Mouse (Mus musculus) brain, adult 2 months (tissue): ENCODE data around the gene Tanc1.
"Not testable (repeated sequence)": the region's sequence is repeated elsewhere in the genome, so short reads cannot be mapped to it uniquely, and the experiment has no call there.

Experiments used
- DNase-seq: peaks from one replicate; pipeline ENCODE4 v3.0.0; 2011; ENCODE audit warnings: low read depth, low spot score

Tanc1 gene

DNA sequence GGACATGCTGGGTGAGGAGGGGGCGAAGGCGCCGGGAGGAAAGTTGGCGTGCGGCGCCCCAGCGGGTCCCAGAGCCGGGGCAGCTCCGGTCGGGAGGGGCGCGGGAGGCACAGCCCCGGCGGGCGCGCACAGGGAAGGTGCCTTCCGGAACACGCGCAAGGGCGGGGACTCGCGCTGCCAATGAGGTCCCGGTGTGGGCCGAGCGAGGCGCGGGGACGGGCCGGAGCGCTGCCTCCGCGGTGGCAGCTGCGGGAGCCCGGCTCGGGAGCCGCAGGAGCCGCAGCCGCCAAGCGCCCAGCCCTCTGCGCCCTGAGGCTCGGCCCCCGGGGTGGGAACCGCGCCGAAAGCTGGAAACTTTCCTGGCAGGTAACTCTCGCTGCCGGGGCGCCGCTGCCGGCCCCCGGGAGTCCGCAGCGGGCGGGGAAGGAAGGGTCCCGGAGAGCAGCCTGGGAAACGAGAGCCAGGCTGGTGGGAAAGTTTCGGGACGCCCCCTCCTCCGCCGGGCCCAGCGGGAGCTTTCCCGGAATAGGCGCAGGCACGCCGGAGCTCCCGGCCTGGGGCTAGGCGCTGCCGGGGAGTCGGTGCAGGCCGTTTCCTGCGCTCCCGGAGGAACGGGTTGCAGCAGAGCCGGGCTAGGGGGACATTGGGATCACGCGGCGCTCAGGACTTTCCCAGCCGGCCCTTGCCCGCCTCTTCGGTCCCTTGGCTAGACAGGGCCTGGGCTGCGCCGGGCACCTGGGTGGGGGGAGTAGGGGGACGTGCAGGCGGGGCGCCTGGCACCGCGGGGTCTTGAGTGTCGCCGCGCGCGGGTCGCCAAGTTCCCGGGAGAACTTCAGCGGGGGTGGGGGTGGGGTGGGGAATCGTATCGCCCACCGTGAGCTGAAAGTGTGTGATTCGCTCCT lies at the start of gene Tanc1:
Gene Tanc1 (plus strand): TSS at position 212 of the 902 bp plus-strand sequence.
- peak; percentile 92 for DNase-seq

DNA sequence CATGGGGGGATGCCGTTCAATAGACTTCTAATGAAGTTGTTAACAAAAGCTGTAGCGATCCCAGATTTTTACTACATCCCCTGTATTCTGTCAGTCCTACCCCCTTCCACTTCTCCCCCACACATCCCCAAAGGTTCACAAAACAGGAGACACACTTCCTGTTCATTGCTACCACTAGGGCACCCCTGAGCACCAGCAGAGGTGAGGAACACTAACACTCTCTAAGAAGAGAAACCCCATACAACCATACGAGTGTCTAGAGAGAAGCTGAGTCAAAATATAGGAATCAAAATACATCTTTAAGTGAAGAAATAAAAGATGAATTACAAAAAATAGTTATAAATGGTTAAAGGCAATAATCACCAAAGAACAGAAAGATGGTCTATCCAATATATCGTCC lies 49.6 kb upstream of the Tanc1 start:
- no peak for DNase-seq

DNA sequence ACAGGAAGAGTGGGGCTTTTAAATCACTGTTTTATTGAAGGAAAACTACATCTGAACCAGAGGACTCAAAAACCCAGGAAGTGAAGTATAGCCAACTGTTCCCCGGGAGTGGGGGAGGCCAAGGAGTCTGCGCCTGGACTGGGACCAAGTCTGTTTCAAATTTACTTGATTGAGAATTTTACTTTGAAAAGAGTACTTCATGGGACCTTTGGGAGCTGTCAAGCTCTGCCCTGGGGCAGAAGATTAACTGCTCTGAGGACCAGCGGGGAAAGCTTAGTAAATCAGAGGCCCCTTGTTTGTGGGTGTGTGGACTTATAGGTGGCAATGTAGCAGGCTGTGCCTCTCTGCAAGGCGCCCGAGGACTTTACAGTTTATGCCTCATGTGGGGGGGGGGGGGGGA lies 49.1 kb upstream of the Tanc1 start:
- no peak for DNase-seq

DNA sequence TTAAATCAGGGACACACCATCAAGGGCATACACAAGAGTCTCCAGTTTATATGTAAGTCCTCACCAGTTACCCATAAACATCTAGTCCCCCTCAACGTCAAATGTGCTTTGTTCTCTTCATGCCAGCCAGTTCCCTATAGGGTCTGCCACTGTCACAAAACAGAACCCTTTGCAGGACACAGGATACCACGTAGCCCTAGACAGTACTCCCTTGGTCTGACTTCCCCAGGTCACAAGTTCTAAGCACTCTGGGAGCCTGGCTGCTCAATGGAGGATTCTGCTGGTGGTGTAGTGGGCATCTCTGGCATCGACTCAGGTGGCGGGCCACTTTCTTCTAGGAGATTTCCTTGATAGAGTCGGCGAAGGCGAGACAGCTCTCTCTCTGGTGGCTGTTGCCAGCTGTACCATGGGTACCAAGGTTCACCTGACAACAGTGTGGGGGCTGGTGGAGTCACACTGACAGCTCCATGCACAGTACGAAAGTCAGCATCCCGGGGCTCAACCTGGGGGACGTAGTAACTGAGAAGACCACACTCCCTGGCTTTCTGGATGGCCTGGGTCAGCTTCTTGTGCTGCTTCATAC lies 47.7 kb upstream of the Tanc1 start:
- not testable (repeated sequence) for DNase-seq

DNA sequence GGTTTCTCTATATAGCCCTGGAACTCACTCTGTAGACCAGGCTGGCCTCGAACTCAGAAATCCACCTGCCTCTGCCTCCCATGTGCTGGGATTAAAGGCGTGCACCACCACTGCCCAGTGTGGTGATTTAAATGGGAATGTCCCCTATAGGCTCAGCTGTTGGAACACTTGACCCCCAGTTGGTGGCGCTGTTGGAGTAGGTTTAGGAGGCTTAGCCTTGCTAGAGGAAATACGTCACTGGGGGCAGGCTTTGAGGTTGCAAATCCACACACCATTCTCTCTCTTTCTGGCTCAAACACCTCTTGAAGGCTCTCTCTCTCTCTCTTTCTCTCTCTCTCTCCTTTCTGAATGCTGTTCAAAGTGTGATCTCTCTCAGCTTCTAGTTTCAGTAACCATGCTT lies 46.9 kb upstream of the Tanc1 start:
- no peak for DNase-seq

DNA sequence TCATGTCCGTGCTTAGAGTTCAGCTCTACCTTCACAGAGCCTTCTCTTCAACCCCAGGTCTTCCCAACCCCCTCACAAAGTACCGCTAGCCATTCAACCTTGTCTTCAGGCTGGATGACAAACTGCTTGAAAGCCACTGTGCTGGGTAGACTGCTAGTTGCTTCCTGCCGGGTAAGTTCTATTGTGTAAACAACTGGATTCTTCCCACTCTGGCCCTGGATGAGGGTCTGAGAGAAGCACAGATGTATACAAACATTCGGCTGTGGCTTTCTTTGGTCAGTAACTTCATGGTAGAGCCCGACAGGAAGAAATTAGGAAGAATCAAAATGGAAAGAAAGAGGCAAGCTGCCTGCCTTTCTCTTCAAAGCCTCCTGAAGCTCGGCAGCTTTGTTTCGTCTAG lies 30.9 kb upstream of the Tanc1 start:
- DNase-seq, result no peak

DNA sequence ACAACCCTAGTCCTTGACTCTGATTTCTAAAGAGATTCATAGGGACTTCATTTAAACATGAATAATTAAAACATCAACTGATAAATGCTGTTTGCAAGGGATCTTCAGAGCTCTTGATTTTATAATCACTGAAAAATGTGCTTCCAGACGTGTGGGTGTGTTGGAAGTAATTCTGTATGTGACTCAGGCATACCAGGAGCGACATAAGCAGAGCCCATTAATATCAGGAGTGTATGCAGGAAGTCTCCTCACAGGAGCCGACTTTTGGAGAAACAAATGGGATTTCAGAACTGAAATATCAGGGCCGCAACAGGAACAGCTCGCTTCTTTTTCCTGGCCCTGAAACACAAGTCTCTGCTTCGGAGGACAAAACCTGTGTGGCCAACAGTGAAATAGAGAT lies 27.9 kb upstream of the Tanc1 start:
- DNase-seq, result peak; percentile 71

DNA sequence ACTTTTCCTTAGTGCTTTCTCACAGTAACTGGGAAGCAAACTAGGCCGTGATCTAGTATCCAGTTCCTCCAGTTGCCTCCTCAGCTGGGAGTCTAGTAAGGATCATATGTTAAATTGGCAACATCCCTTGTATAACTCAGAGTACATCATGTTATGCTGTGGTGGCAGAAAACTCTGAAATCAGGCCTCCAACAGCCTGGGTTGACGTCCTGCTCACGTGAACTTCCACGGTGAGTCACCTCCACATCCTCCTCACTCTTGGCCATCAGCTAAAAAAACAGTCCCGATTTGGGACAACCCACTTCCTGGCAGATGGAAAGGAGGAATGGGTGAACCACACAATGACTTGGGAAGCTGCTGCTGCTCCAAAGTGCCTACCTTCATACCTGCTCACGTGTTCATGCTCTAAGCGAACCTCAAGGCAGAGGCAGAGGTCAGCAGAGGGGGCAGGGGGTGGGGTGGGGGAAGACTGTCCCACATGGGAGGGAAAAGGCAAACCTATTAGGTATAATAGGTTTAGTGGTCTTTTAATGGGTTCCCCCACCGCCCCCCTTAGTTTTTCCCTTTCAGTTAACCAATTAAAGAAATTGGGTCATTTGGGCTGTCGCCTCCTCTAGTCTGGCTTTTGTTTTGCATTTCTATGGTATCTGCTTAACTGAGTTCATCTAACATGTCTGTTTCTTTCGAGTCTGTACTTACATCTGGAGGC lies 24.3 kb upstream of the Tanc1 start:
- peak; percentile 83 for DNase-seq

DNA sequence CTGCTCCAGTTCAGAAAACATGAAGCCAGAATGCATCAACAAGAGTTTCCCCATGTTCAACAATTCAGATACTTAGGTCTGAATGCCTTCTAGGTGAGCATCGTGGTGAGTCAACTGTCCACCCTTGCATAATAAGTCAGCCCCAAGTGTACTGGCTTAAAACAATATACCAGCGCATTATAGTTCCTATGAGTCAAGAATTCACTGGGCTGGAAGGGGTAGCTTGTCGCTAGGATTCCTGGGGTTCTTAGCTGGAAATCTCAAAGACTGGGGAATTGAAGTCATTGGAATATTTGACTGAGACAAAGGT lies 23.8 kb upstream of the Tanc1 start:
- no peak for DNase-seq

DNA sequence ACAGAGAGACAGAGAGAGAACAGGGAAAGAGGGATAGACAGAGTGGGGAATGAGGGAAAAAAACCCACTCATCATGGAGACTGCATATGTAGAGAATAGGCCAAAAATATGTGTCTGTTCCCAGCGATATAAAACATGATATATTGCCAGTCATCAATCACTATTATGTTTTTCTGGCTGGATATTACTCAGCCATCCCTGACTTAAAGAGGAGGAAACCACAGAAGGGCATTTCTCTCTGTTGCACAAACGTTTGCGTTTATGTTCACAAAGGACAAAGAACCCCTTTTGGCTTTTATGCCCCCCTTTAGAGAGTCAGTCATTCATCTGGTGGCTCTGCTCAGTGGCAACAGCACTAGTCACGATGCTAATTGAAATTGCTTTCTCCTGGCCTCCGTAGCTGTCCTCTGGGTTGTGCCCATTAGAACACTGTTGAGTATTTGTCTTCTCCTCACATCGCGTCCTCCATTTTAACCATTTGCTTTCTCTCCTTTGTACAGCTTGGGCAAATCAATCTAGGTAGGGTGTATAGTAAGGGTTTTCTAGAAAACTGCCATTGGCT lies 18.4 kb upstream of the Tanc1 start:
- DNase-seq, result peak; percentile 62

DNA sequence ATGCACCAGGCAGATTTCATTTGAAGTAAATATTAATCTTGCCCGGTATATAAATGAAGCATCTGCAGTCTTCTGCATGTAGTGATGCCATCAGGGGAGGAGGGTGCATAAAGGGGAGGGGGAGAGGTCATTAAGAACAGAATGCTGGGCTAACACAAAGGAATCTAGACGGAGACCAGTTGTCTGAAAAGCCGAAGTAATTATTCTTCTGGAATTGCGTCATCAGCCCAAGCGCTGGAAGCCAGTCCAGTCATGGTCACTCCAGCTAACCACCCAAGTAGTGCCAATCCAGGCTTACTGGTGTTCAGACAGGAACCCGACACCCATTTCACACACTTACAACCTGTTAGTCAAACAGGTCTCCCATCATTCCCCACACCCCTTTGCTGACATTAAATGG lies 17.7 kb upstream of the Tanc1 start:
- DNase-seq, result no peak

DNA sequence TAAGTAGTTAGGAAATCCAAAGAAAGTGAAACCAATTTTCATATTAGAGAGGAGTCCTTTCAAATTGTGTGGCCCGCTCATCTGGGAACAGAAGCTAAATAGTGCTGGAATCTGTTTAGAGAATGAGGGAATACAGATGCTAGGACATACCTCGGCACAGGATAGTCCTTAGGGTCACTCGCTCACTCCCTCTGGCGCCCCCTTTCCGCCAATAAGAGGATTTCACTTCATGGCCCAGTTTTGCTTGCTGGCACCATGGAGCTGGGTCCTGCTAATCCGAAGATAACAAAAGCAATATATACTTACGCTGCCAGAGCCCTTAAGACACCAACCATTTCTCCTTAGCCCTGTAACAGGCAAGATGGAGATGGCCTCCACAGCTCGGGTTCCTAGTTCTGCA lies 15.3 kb upstream of the Tanc1 start:
- DNase-seq, result no peak

DNA sequence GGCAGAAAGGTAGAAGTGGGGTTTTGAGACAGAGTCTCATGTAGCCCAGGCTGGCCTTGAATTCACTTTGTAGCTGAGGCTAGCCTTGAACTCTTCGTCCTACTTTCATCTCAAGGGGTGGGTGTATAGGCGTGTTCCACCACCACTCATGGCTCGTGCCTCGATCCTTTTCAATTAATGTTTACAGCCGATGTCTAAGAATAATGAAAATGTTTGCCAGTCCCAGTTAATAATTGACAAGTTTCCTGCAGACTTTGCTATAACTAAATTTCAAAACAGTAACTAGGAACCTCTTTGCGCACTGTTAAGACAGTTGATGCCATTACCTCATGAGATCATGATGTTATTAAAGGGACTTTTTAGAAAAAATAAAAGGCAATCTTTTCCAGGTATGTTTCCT lies 13.6 kb upstream of the Tanc1 start:
- DNase-seq, result no peak

DNA sequence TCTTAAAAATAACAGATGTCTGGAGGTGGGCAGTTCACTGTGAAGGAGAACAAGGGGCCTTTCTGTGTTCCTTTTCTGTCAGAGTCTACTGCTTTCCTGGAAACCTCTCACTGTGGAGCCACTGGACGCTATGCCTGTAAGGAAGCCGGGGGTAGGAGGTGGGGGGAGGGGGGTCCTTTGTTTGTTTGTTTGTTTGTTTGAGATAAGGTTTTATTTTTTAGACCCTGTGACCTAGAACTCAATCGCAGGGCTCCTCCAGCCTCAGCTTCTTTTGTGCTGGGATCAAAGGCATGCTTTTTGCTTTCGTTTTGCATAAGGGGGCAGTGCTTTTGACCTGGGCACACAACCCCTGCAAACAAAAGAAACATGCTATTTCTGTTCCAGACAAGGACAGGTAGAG lies 12.9 kb upstream of the Tanc1 start:
- no peak for DNase-seq

DNA sequence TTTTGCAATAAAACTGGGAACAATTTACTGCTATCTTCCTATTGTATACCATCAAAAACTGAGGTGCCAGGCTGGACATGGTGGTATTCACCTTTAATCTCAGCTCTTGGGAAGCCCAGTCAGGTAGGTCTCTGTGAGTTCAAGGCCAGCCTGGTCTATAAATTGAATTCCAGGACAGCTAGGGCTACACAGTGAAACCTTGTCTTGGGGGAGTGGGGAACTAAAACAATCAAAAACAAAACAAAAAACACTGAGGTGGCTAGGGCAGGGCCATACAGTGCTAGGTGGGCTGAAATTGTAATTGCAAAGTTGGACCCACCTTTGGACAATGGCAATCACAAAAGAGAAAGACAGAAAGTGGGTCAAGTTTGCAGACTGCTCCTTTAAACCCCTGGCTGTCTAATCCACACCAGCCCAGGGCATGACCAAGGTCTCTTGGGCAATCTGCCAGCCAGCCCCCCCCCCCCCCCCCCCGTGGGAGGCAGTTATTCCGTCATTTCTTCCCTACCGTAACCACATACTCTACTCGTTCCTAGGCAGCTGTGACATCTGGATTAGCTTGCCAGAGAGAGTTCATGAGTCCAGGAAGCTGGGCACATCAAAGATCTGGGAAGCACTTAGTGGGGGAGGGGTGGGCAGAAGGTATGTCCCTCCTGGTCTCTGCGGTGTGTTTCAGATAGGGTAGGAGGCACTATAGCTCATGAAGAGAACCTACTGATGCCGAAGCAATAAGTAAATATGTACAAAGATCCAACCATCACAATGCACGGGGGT lies 12.3 kb upstream of the Tanc1 start:
- no peak for DNase-seq

DNA sequence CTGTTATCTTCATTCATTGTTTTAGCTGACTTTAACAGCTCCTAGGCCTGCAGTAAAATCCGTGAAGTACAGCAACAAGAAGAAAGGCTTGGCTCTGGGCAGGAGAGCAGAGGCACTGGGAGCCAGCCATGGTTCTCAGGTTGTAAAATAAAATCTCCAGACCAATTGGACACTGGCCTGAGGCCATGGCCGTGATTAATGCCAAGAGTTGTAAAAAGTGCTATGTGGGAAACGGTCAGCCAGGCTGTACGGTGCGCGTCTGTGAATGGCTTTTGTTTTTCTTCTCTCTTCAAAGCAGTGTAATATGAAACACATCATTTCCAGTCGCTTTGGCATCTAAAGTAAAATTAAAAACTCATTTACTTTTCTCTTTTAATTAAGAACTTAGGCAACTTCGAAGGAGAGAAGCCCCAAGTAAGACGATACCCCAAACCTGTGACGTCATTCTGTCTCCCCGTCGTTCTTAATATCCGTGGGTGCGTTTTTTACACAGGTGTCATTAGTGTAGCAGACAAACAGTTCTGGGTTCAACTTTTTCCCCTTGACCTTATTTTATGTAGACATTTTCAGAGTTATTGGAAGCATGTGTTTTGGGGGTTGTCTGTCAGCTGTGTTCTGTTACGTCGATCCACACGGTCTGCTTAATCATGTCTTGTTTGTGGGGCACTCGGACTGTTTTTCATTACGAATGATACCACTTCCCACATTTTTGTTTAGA lies 11.6 kb upstream of the Tanc1 start:
- DNase-seq, result peak; percentile 80

DNA sequence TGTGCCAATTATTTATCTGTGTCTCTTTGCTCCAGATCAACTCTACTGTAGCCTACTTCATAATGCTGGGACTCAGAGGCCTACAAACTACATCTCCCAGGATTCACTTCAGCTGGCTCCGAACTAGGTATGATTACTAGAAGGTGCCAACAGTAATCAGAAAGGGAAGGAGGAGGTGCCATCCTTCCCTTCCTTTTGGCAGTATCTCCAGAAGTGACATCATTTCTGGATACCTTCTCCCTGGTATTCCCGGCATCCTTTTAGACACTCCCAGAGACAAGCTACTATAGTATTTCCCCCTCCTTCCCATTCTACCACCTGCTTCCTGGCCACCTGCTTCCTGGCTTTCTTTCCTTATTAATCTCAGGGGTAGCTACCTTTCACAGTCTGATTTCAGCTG lies 10.9 kb upstream of the Tanc1 start:
- peak; percentile 98 for DNase-seq

DNA sequence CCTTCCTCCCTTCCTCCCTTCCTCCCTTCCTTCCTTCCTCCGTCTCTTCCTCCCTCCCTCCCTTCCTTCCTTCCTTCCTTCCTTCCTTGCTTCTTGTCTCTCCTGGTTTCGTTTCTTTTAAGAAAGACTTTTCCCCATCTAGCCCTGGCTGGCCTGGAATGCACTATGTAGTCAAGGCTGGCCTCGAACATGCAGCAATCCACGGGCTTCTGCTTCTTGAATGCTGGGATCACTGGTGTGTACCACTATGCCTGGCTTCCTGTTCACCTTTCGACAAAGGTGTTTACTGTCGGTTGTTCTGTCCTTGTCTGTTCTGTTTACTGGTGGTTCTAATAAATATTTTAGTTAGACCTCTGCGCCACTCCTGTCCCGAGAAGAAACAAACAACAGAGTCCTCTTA lies 10.4 kb upstream of the Tanc1 start:
- DNase-seq, result no peak

DNA sequence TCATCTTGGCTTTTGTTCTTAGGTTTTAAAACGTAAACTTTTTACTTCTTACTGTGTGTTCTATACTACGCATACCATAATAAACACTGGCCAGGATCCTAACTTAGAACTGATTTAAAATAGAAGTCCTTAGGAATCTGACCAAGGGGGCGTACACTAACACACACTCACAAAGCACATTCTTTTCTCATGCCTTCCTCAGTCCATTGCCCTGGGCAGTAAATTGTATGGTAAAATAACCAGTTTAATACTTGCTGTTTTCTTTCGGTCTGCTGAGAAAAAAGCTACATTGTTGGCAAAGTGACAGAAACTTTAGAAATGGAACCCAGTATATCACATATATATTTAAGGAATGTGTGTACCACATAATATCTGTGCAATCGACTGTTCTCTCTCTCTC lies 2.9 kb upstream of the Tanc1 start:
- DNase-seq, result no peak

DNA sequence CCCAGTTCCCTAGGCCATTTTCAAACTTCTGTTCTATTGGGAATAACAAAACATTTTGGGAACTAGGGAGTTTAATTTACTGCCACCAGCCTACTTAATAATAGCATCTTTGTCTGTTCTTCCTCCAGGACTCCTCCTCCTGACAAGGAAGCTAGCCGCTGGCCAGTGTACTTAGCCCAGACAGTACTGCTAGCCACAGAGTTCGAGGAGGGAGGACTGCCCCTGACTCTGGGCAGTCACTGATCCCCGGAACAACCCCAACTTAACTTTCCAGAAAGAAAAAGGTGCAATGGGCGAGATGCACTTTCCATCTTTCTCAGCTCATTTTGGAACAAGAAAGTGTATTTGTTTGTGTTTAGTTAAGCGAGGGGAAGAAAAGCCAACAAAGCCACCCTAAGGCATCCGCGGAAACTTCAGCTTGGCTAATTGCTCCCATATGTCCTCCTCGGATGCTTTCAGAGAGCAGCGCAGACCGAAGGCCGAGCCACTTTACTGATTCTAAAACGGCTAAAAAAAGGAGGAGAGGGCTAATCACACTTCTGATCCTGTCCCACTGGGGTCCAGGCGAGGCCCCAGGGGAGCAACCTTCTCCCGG lies 529 bp upstream of the Tanc1 start:
- DNase-seq, result peak; percentile 37
